Mouse (Mus musculus) heart, embryonic 14.5 days (tissue): ENCODE results near the gene Mysm1. TPM values are rescaled to one million over a fixed set of nuclear protein-coding genes. Genes with fewer than 3 reads are reported as not detected.
A peak's percentile ranks its signal among the peaks of the same experiment; 100 is the strongest.

ENCODE experiments used
- ATAC-seq: fragments of 200-750 bp; cut with Nextera tagmentation; 2 replicates; pipeline ENCODE4 v1.8.0; 2017; ENCODE audit warnings: low read depth, moderate TSS enrichment; ENCODE audit not compliant: insufficient number of reproducible peaks, insufficient read depth, low FRiP score
- H3K27ac ChIP-seq, 2 experiments: fragments of 200-500 bp in 1 of 2; fragments of 300-500 bp in 1 of 2; sonication (generic) in 1 of 2; replicated peaks in 1 of 2; 2 replicates each; pipeline ENCODE4 v1.5.1; 2012 to 2014; ENCODE audit warnings: low read depth in 2 of 2, low read length in 2 of 2, control low read depth in 1 of 2, mild to moderate bottlenecking in 1 of 2, mixed read lengths in 1 of 2; ENCODE audit not compliant: control insufficient read depth in 1 of 2, insufficient read depth in 1 of 2
- H3K27me3 ChIP-seq: fragments of 300-500 bp; sonication (generic); 2 replicates; pipeline ENCODE4 v1.6.1; 2014; ENCODE audit warnings: mild to moderate bottlenecking, low read length, control low read depth; ENCODE audit not compliant: control insufficient read depth, insufficient read depth
- H3K36me3 ChIP-seq: fragments of 300-500 bp; sonication (generic); 2 replicates; pipeline ENCODE4 v1.6.1; 2014; ENCODE audit warnings: mild to moderate bottlenecking, control low read depth, low read length, mixed read lengths; ENCODE audit not compliant: control insufficient read depth, insufficient read depth
- H3K4me1 ChIP-seq, 2 experiments: fragments of 200-500 bp in 1 of 2; fragments of 300-500 bp in 1 of 2; sonication (generic) in 1 of 2; 2 replicates each; pipeline ENCODE4 v1.6.1; 2012 to 2014; ENCODE audit warnings: low read length in 2 of 2, control low read depth in 1 of 2, mixed read lengths in 1 of 2; ENCODE audit not compliant: control insufficient read depth in 2 of 2, insufficient read depth in 2 of 2
- H3K4me2 ChIP-seq: fragments of 300-500 bp; sonication (generic); 2 replicates; pipeline ENCODE4 v1.6.1; 2014; ENCODE audit warnings: mild to moderate bottlenecking, low read length
- H3K4me3 ChIP-seq, 2 experiments: fragments of 200-500 bp in 1 of 2; fragments of 300-500 bp in 1 of 2; sonication (generic) in 1 of 2; 2 replicates each; pipeline ENCODE4 v1.5.1; 2012 to 2014; ENCODE audit warnings: low read length in 2 of 2, mild to moderate bottlenecking in 2 of 2, control low read depth in 1 of 2, low read depth in 1 of 2, moderate library complexity in 1 of 2; ENCODE audit not compliant: control insufficient read depth in 1 of 2, insufficient read depth in 1 of 2
- H3K9ac ChIP-seq: fragments of 300-500 bp; sonication (generic); 2 replicates; pipeline ENCODE4 v1.6.1; 2014; ENCODE audit warnings: mild to moderate bottlenecking, low read length
- H3K9me3 ChIP-seq: fragments of 300-500 bp; sonication (generic); 2 replicates; pipeline ENCODE4 v1.6.1; 2016; ENCODE audit warnings: low read length, control low read depth; ENCODE audit not compliant: control insufficient read depth
- WGBS: fragments of 180-500 bp; shearing (Covaris S2); extraction: QIAGEN DNeasy Blood & Tissue Kit; methylation state at CpG from one replicate; pipeline ENCODE4 v1.1.7; 2014; 5-methylcytosine and 5-hydroxymethylcytosine counted together
- polyA plus RNA-seq: library from polyadenylated mRNA; unstranded; fragments of >200 nt; fragmentation: Nextera tagmentation; extraction: Ambion mirVana; gene quantifications from 2 replicates; pipeline ENCODE4 v1.2.1, GENCODE M21; 2014

The Mysm1 gene
- polyA plus RNA-seq, 1 experiment from 2014 or later = 21.5 TPM

DNA sequence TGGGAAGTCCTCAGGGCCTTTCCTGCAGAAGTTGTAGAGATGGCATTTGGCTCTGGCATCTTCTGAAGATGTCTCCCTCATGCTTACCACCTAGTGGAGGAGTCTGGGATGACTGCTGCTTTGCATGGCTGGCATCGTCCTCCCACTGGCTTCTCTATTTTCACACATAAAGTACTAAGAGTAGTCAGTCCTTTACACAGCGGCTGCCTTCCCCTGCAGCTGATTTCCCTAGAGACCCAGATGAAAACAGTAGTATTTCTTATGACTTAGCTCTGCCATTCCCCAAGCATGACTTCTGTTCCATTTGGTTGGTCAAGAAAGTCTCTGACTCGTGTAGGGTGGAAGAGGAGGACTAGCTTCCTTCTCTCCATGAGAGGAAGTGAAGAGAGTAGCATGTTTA, 20.3 kb upstream of the Mysm1 start:
- Histone ChIP-seq H3K9ac (no peak overlapping the region), H3K9me3 (no peaks in the 10 kb centered on the region), H3K36me3 (no peaks in the 10 kb centered on the region), H3K4me3 (no peak overlapping the region), H3K4me1 (no peaks in the 10 kb centered on the region), H3K27ac (no peak overlapping the region), H3K4me2 (no peak overlapping the region), H3K27me3 (no peaks in the 10 kb centered on the region)
- no peak for ATAC-seq
- 61% methylated on average over 3 of the region's 3 CpGs for WGBS

DNA sequence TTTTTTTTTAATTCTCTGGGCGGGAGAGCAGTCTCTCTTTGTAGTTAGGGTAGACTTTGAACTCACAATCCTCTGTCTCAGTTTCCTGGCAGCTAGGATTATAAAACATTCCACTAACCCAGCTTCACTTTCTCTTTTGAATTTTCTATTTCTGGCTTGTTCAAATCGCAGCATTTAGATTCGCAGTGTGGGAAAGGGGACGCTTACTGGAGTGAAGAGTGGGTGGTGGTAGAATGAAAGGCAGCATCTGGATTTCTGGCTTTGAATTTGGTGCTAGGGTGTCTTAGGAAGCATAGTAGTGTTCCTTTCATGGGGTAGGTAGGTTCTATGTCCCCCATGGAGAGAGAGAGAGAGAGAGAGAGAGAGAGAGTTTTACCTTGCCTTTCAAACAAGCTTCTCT, 17.0 kb upstream of the Mysm1 start:
- no peak overlapping the region for H3K4me2 ChIP-seq
- no peak for ATAC-seq
- no peak overlapping the region for H3K4me3 ChIP-seq
- H3K4me1 ChIP-seq = no peaks in the 10 kb centered on the region
- H3K27ac ChIP-seq = no peak overlapping the region
- 79% methylated on average over 4 of the region's 4 CpGs for WGBS
- no peak overlapping the region for H3K9ac ChIP-seq
- H3K9me3 ChIP-seq = no peaks in the 10 kb centered on the region
- no peaks in the 10 kb centered on the region for H3K27me3 ChIP-seq
- H3K36me3 ChIP-seq = no peaks in the 10 kb centered on the region

DNA sequence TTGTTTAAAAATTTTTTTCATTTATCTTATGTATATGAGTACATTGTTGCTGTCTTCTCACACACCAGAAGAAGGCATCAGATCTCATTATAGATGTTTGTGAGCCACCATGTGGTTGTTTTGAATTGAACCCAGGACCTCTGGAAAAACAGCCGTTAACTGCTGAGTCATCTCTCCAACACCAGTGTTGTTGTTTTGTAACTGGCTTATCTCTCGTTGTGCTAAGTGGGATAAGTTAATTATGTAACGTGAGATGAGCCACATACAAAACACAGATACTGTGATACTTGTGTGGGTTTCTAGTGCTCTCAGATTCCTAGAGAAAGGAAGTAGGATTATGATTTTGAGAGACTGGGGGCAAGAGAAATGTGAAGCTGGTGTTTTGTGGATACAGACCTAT, 11.3 kb upstream of the Mysm1 start:
- no peak overlapping the region for H3K27ac ChIP-seq
- no peaks in the 10 kb centered on the region for H3K9me3 ChIP-seq
- no peaks in the 10 kb centered on the region; a peak in 1 of 4 replicates for H3K4me1 ChIP-seq
- no peaks in the 10 kb centered on the region for H3K36me3 ChIP-seq
- no peaks in the 10 kb centered on the region for H3K27me3 ChIP-seq
- H3K4me3 ChIP-seq = no peak overlapping the region
- WGBS = 23% methylated on average over 3 of the region's 3 CpGs
- no peak overlapping the region for H3K4me2 ChIP-seq
- no peak for ATAC-seq
- H3K9ac ChIP-seq = no peak overlapping the region

DNA sequence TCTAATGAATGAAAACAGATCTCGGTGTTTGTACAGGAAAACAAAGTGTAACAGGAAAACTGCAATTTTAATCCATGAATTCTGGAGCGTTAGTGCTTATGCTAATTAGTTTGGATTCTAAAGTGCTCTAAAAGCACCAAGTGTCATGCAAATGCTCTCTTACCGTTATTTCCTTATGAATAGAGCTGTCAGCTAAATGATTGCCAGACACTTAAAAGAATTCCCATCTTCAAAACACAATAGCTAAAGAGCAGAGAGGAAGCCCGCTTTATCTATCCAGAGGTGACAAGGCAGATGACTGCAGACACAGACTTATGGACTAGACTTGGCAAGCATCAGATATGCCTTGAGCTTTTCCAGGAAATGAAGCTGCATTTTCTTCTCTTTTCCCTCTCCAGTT, 8.8 kb upstream of the Mysm1 start:
- Histone ChIP-seq H3K4me1 (no peaks in the 10 kb centered on the region; a peak in 1 of 4 replicates), H3K27ac (no peak overlapping the region), H3K36me3 (no peaks in the 10 kb centered on the region), H3K9ac (no peak overlapping the region), H3K27me3 (no peaks in the 10 kb centered on the region), H3K9me3 (no peaks in the 10 kb centered on the region), H3K4me3 (no peak overlapping the region), H3K4me2 (no peak overlapping the region)
- 27% methylated on average over 4 of the region's 4 CpGs for WGBS
- no peak for ATAC-seq

DNA sequence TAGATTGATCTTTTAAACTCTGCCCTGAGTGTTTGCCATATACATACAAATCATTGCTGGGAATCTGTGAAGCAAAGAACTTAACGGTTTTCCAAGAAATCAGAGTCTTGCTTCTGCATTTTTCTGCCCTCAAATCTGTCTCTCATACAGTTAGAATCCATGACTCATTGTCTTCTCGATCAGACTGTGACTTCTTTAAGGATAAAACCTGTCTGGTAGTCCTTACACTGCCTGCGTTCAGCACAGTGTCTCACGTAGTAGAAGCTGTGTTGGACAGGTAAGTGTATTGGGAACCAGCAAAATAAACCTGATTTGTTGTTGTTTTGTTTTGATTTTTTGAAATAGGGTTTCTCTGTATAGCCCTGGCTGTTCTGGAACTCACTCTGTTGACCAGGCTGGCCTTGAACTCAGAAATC, 608 bp upstream of the Mysm1 start:
- WGBS = 48% methylated on average over 4 of the region's 4 CpGs

DNA sequence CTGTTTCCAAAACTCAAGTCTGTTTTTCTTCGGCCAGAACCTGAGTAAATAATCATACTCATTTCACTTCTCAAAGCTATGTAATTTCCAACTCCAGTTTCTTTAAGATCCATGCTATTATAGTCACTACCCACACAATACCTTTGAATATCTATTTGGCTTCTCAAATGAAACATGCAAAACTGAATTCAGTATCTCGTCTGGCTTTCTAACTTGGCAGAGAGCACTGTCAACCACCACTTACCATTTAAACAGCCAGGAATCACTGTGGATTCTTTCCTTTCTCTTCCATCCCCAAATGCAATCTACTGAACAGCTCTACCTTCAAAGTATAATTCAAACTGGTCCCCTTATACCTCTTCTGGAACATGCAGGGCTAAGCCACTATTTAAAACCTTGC, 5.6 kb downstream of the Mysm1 start:
- no peak for ATAC-seq
- 76% methylated on average over 2 of the region's 2 CpGs for WGBS
- H3K4me1 ChIP-seq = peaks cover 0 to 11% of the 10 kb centered on the region in 2 experiments; a peak in 2 of 4 replicates
- no peaks in the 10 kb centered on the region for H3K9me3 ChIP-seq
- no peak overlapping the region for H3K27ac ChIP-seq
- peaks cover 64% of the 10 kb centered on the region for H3K36me3 ChIP-seq
- no peak overlapping the region for H3K4me3 ChIP-seq
- no peaks in the 10 kb centered on the region for H3K27me3 ChIP-seq
- no peak overlapping the region for H3K9ac ChIP-seq
- H3K4me2 ChIP-seq = no peak overlapping the region

More for the DNA sequence above, 608 bp upstream of the Mysm1 start:
- Histone ChIP-seq H3K4me3 (peak overlapping the region; percentile 89 to 95), H3K27ac (peak overlapping the region in 1 of 2 experiments; percentile 80; a peak in 2 of 4 replicates), H3K9me3 (no peaks in the 10 kb centered on the region), H3K27me3 (no peaks in the 10 kb centered on the region), H3K4me1 (peaks cover 0 to 16% of the 10 kb centered on the region in 2 experiments; a peak in 2 of 4 replicates), H3K9ac (peak overlapping the region; percentile 96), H3K36me3 (peaks cover 11% of the 10 kb centered on the region), H3K4me2 (peak overlapping the region; percentile 74)
- ATAC-seq = no peak

DNA sequence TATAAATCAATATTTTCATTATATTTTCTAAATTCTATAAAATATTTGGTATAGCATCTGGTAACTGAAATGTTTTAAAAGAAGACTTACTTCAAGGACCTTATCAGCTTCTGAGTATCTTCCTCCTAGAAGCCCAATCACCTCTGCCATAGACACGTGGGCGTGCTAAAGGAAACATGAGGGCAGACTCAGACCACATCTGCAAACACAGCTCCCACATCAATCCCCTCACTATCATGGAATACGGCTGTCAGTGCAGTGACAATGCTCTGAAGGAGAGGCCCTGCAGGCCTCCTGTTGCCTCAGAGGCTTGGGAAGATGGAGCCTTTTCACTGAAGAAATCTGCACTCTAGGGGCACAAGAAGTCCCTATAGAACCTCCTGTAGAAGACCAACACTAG, 26.1 kb downstream of the Mysm1 start:
- Histone ChIP-seq H3K4me3 (no peak overlapping the region), H3K4me2 (no peak overlapping the region), H3K27ac (no peak overlapping the region), H3K27me3 (no peaks in the 10 kb centered on the region), H3K9ac (no peak overlapping the region), H3K36me3 (peaks cover 83% of the 10 kb centered on the region), H3K4me1 (no peaks in the 10 kb centered on the region), H3K9me3 (no peaks in the 10 kb centered on the region)
- ATAC-seq = no peak
- WGBS = 72% methylated on average over 3 of the region's 3 CpGs

DNA sequence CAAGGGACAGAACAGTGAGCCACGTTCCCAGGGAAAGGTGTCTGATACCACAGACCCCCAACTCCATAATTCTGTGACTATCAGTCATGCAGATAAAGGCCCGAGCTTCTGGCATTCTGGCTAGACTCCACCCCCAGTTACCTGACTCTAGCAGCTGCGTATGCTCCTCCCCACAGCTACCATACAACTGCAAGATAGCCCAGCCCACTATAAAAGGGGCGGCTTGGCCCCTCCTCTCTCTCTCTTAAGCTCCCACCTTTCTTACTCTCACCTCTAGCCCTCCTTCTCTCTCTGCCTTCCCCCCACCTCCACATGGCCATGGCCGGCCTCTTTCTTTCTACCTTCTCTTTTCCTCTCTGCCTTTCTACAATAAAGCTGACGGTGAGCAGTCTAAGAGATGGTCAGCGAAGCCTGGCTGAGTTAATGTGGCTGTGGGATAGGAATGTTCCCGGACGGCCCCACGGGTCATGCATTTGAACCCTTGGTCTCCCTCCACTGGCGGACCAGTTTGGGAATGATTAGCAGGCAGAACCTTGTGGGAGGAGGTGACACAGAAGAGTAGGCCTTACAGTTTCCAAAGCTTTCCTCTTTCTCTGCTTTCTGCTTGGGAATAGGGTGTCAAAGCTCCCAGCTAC, 37.6 kb downstream of the Mysm1 start:
- Histone ChIP-seq H3K9me3 (no peaks in the 10 kb centered on the region), H3K4me1 (no peaks in the 10 kb centered on the region), H3K4me2 (no peak overlapping the region), H3K27ac (no peak overlapping the region), H3K27me3 (no peaks in the 10 kb centered on the region), H3K4me3 (no peak overlapping the region), H3K9ac (no peak overlapping the region), H3K36me3 (peaks cover 60% of the 10 kb centered on the region)
- ATAC-seq = no peak
- 75% methylated on average over 11 of the region's 11 CpGs for WGBS
